Mouse (Mus musculus) macrophage (primary cell): ENCODE measurements around the gene Arhgap28. TPM values are rescaled to one million over a fixed set of nuclear protein-coding genes. Genes with fewer than 3 reads are reported as not detected.
"Not testable (repeated sequence)": the region's sequence is repeated elsewhere in the genome, so short reads cannot be mapped to it uniquely, and the experiment has no call there.

Source experiments
- H3K27ac ChIP-seq: fragments of 350-480 bp; formaldehyde crosslinking; 2 replicates; pipeline ENCODE4 v1.9.0; 2021
- H3K36me3 ChIP-seq: fragments of 350-480 bp; formaldehyde crosslinking; 2 replicates; pipeline ENCODE4 v1.9.0; 2021; ENCODE audit errors: inconsistent target
- H3K4me3 ChIP-seq: fragments of 350-480 bp; formaldehyde crosslinking; 2 replicates; pipeline ENCODE4 v1.9.0; 2021; ENCODE audit errors: inconsistent target
- H3K79me2 ChIP-seq: fragments of 350-480 bp; formaldehyde crosslinking; 2 replicates; pipeline ENCODE4 v1.9.0; 2021; ENCODE audit errors: inconsistent target
- WGBS: methylation state at CpG from one replicate; pipeline ENCODE4 v1.1.7; 2026; ENCODE audit warnings: inconsistent platforms; ENCODE audit not compliant: missing documents; 5-methylcytosine and 5-hydroxymethylcytosine counted together
- polyA plus RNA-seq: library from polyadenylated mRNA; stranded (reverse); fragments of 250-400 nt; gene quantifications from 3 replicates; pipeline ENCODE4 v1.2.4, GENCODE M21; 2018; ENCODE audit warnings: inconsistent platforms

Gene Arhgap28
- polyA plus RNA-seq, 1 experiment from 2014 or later: 0.32 TPM

DNA sequence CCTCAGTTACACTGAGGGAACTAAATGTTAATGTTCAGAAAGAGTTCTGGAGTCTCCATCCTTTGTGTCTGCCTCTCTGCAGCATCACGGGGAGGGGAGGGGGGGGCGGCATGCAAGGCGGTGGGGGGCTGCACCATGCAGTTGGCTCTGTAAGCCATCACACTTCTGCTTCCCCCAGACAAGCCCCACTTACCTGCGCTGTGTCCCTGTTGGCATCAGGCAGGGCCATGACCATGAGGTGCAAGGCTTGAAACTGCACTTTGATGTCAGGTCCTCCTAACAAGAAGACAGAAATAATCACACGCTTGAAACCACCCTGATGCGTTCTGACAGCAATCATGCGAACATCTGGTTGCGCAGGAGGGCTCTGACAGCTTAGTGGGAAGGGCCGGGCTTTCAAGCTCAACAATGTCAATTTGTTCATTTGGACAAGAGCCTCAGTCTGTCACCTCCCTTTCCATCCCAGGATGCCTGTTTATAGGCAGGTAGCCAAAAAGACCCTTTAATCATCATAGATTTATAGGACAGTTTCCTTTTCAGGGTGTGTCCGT, 142.8 kb downstream of the Arhgap28 start:
- WGBS: 93% methylated on average over 10 of the region's 10 CpGs
- H3K36me3 ChIP-seq: no peaks in the 10 kb centered on the region
- no peaks in the 10 kb centered on the region for H3K79me2 ChIP-seq
- no peak overlapping the region for H3K27ac ChIP-seq
- H3K4me3 ChIP-seq: no peak overlapping the region

DNA sequence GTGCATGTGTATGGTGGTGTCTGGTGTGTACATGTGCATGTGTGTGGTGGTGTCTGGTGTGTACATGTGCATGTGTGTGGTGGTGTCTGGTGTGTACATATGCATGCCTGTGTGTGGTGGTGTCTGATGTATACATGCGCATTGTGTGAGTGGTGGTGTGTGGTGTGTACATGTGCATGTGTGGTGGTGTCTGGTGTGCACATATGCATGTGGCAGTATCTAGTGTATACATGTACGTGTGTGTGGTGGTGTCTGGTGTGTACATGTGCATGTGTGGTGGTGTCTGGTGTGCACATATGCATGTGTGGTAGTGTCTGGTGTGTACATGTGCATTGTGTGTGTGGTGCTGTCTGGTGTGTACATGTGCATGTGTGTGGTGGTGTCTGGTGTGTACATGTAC, 162.4 kb downstream of the Arhgap28 start:
- not testable (repeated sequence) for H3K36me3 ChIP-seq, H3K79me2 ChIP-seq, H3K27ac ChIP-seq, H3K4me3 ChIP-seq
- 89% methylated on average over 2 of the region's 2 CpGs for WGBS

GRCm38 (mm10) chr17:67838948-67839347, 165.0 kb downstream of the Arhgap28 start:
- WGBS: 76% methylated on average over 13 of the region's 13 CpGs
- Histone ChIP-seq H3K36me3 (no peaks in the 10 kb centered on the region), H3K4me3 (no peak overlapping the region), H3K79me2 (no peaks in the 10 kb centered on the region), H3K27ac (no peak overlapping the region)

DNA sequence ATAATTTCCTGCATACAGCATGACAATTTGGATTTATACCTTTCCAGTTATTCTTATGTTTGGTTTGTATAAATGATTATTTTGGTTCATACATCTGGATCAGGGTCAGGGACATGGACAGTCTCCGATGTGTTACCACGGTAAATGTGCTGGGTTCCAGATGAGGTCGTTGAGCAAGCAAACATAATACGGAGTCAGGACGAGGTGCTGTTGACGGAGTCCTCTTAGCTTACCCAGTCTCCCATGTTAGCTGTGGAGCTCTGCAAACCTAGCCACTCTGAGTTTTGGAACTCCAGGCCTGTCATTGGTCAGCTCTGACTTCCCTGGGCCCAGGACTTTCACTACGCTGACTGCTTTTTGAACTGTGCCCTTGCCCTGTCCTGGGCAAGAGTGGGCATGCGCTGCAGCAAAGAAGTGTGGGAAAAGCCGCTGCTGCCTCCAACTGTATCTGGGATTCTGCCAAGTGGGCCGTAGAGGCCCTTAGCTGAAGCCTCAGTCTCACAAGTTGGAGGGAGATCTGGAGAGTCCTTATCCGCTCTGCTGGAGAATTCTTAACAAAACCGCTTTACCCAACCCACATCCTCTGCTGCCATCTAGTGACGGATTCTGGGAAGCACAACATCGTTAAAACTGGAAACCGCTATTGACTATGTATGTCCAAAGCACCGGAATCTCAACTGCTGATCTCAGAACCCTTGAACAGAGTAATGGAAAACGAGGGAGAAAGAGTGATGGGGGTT, 166.4 kb downstream of the Arhgap28 start:
- Histone ChIP-seq H3K79me2 (no peaks in the 10 kb centered on the region), H3K27ac (no peak overlapping the region), H3K4me3 (no peak overlapping the region), H3K36me3 (no peaks in the 10 kb centered on the region)
- 61% methylated on average over 17 of the region's 17 CpGs for whole genome bisulfite sequencing

- Histone ChIP-seq H3K36me3 (no peaks in the 10 kb centered on the region), H3K27ac (no peak overlapping the region), H3K79me2 (no peaks in the 10 kb centered on the region), H3K4me3 (no peak overlapping the region)
- WGBS: 91% methylated on average over 20 of the region's 20 CpGs
Measured at GRCm38 (mm10) chr17:67836146-67836895, 167.6 kb downstream of the Arhgap28 start.

- H3K27ac ChIP-seq: no peak overlapping the region
- H3K4me3 ChIP-seq: no peak overlapping the region
- H3K36me3 ChIP-seq: no peaks in the 10 kb centered on the region
- no peaks in the 10 kb centered on the region for H3K79me2 ChIP-seq
- WGBS: 89% methylated on average over 3 of the region's 3 CpGs
Measured at GRCm38 (mm10) chr17:67827431-67827830, 176.5 kb downstream of the Arhgap28 start.

DNA sequence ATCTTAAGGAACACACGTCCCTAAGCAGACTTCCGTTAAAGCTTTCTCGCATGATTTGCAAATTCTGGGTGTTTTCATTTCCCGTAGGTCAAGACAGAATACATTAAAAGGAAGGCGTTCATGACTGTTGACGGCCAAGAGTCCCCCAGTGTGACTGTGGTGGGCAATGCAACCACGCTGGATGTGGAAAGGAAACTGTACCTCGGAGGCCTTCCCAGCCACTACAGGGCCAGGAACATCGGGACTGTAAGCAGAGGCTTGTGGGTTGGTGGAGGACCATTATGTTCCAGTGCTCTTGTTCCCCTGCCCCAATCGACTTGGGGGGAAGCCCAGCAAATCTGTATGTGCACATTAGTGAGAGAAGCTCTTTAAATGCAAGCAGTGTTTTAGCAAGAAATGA, 187.0 kb downstream of the Arhgap28 start:
- no peaks in the 10 kb centered on the region for H3K36me3 ChIP-seq
- no peaks in the 10 kb centered on the region for H3K79me2 ChIP-seq
- WGBS: 87% methylated on average over 10 of the region's 10 CpGs
- no peak overlapping the region for H3K4me3 ChIP-seq
- H3K27ac ChIP-seq: no peak overlapping the region

GRCm38 (mm10) chr17:67815720-67816119, 188.2 kb downstream of the Arhgap28 start:
- no peak overlapping the region for H3K27ac ChIP-seq
- no peak overlapping the region for H3K4me3 ChIP-seq
- WGBS: 96% methylated on average over 11 of the region's 11 CpGs

DNA sequence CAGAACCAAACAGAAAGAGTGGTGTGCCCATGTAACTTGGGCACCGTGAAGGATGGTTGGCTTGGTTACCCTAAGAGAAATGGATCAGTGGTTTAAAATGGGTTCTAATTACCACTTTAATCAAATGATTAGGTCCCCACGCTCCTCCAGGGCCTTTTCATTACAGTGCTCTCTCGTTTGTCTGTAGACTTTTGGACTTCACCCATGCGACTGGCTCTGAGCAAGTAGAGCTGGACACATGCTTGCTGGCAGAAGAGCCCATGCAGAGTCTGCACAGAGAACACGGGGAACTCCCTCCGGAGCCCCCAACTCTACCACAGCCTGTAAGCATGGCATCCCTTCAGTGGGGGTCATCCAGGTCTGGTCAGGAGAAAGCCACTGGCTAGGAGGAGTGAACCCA, 190.3 kb downstream of the Arhgap28 start:
- no peaks in the 10 kb centered on the region for H3K79me2 ChIP-seq
- H3K4me3 ChIP-seq: no peak overlapping the region
- H3K27ac ChIP-seq: no peak overlapping the region
- no peaks in the 10 kb centered on the region for H3K36me3 ChIP-seq
- 93% methylated on average over 6 of the region's 6 CpGs for WGBS

More at GRCm38 (mm10) chr17:67815720-67816119, 188.2 kb downstream of the Arhgap28 start:
- H3K36me3 ChIP-seq: no peaks in the 10 kb centered on the region
- no peaks in the 10 kb centered on the region for H3K79me2 ChIP-seq

GRCm38 (mm10) chr17:67809171-67809570, 194.7 kb downstream of the Arhgap28 start:
- 96% methylated on average over 16 of the region's 16 CpGs for WGBS
- Histone ChIP-seq H3K27ac (no peak overlapping the region), H3K4me3 (no peak overlapping the region), H3K79me2 (no peaks in the 10 kb centered on the region), H3K36me3 (no peaks in the 10 kb centered on the region)
